Mouse (Mus musculus) myocyte (in vitro differentiated cells): ENCODE measurements at regions not wholly inside any gene's neighbourhood (a gene's known extent, or its start where the extent isn't known, plus 50 kb on each side); places are given as distances from the start of the nearest gene placed in this dataset.
A peak's percentile ranks its signal among the peaks of the same experiment; 100 is the strongest.

ENCODE experiments used
- H3K27me3 ChIP-seq: one replicate; pipeline ENCODE4 v1.6.1; 2011; ENCODE audit not compliant: control insufficient read depth, insufficient read depth, insufficient read length
- H3K36me3 ChIP-seq: one replicate; pipeline ENCODE4 v1.6.1; 2011; ENCODE audit not compliant: control insufficient read depth, insufficient read depth
- H3K4me2 ChIP-seq: one replicate; pipeline ENCODE4 v1.6.1; 2011; ENCODE audit warnings: low read depth, control low read depth
- H3K4me3 ChIP-seq: one replicate; pipeline ENCODE4 v1.5.1; 2011; ENCODE audit warnings: mild to moderate bottlenecking, control low read depth, moderate library complexity
- H3K79me2 ChIP-seq: one replicate; pipeline ENCODE4 v1.6.1; 2011; ENCODE audit not compliant: control insufficient read depth, insufficient read depth
- H3ac ChIP-seq: one replicate; pipeline ENCODE4 v1.6.1; 2011; ENCODE audit not compliant: control insufficient read depth, insufficient read length
- CEBPB ChIP-seq: IDR thresholded peaks from 2 replicates; pipeline ENCODE4 v1.6.1; 2011; ENCODE audit warnings: mild to moderate bottlenecking, moderate library complexity; ENCODE audit not compliant: poor library complexity, insufficient read depth, severe bottlenecking
- E2F4 ChIP-seq: IDR thresholded peaks from one replicate; pipeline ENCODE4 v1.6.1; 2011; ENCODE audit warnings: mild to moderate bottlenecking, control low read depth, moderate library complexity; ENCODE audit not compliant: insufficient read depth
- MYOD1 ChIP-seq, 3 experiments: IDR thresholded peaks; one replicate each; pipeline ENCODE4 v1.6.1; 2011; ENCODE audit warnings: control low read depth in 2 of 3, low read depth in 2 of 3, mild to moderate bottlenecking in 2 of 3, moderate library complexity in 1 of 3; ENCODE audit not compliant: insufficient read length in 2 of 3, control insufficient read depth in 1 of 3
- MYOG ChIP-seq, 3 experiments: IDR thresholded peaks; one replicate each; pipeline ENCODE4 v1.6.1; 2011; ENCODE audit warnings: control low read depth in 2 of 3, low read depth in 2 of 3, mild to moderate bottlenecking in 2 of 3; ENCODE audit not compliant: insufficient read length in 2 of 3, control insufficient read depth in 1 of 3, insufficient read depth in 1 of 3
- POLR2A ChIP-seq: IDR thresholded peaks from one replicate; pipeline ENCODE4 v1.6.1; 2011; ENCODE audit warnings: low read depth, mild to moderate bottlenecking, control low read depth, moderate library complexity; ENCODE audit not compliant: insufficient read length
- POLR2AphosphoS2 ChIP-seq: IDR thresholded peaks from one replicate; pipeline ENCODE4 v1.6.1; 2011; ENCODE audit warnings: low read depth, control low read depth; ENCODE audit not compliant: insufficient read length
- SRF ChIP-seq: IDR thresholded peaks from one replicate; pipeline ENCODE4 v1.6.1; 2011; ENCODE audit warnings: low read depth; ENCODE audit not compliant: control insufficient read depth, insufficient read length
- TCF12 ChIP-seq: IDR thresholded peaks from one replicate; pipeline ENCODE4 v1.6.1; 2011; ENCODE audit warnings: mild to moderate bottlenecking, control low read depth; ENCODE audit not compliant: poor library complexity, insufficient read depth, severe bottlenecking
- TCF3 ChIP-seq: IDR thresholded peaks from one replicate; pipeline ENCODE4 v1.6.1; 2011; ENCODE audit warnings: low read depth, control low read depth; ENCODE audit not compliant: insufficient read length
- USF1 ChIP-seq: IDR thresholded peaks from one replicate; pipeline ENCODE4 v1.6.1; 2011; ENCODE audit warnings: low read depth, mild to moderate bottlenecking, control low read depth, moderate library complexity

DNA sequence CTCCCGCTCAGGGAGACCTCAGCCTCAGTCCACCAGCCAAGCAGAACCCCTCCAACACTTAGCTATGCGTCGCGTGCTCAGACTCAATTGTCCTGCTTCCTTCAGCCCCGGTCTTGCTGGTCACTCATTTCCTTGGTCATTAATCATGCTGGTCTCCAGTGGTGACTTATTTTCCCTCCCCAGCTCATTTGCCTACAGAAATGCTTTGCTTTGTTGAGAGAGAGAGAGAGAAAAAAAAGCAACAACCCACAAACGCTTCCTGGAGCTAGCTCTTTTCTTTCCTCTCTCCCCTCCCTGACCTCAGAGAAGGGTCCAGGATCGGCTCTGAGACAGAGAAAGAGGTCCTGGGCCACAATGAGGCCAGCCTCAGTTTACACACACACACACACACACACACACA lies 102.5 kb upstream of the Unc5b start:
- Histone ChIP-seq H3K4me2 (peak overlapping the region; percentile 98), H3K36me3 (no peaks in the 10 kb centered on the region)

DNA sequence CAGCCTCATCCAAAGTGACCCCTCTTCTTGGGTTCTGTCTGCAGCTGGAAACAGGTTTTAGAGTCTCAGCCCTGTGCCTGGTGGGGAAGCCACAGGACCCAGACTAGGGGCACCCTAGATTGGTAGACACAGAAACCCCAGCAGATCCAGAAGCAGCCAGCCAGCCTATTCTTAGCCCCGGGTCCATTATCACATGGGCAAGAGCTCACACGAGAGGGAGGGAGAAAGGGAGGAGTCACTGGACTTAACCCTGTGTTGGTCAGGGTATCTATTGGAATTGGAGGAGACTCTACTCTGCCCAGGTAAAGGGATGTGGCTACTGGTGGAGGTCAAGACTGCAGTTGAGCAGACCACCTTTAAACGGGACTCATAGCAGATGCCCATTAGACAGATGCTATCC lies 101.5 kb upstream of the Unc5b start:
- no peaks in the 10 kb centered on the region for H3K27me3 ChIP-seq
- H3K4me2 ChIP-seq = peak overlapping the region; percentile 61
- no peaks in the 10 kb centered on the region for H3K36me3 ChIP-seq
- H3K79me2 ChIP-seq = no peaks in the 10 kb centered on the region
- H3K4me3 ChIP-seq = peak overlapping the region; percentile 34
- no peak overlapping the region for H3ac ChIP-seq
- peak; percentile 84 for TF ChIP-seq USF1
- TF ChIP-seq CEBPB = no peak
- peak; percentile 18 for TF ChIP-seq POLR2A
- TF ChIP-seq MYOG (IDR thresholded peaks at IDR 0.05; ENCODE audit: control insufficient read depth in 1 of 3, insufficient read depth in 1 of 3, insufficient read length in 2 of 3, low read depth in 2 of 3) = no peak
- no peak for TF ChIP-seq TCF12

More for the DNA sequence above, 102.5 kb upstream of the Unc5b start:
- H3K79me2 ChIP-seq = no peaks in the 10 kb centered on the region
- H3ac ChIP-seq = no peak overlapping the region
- TF ChIP-seq CEBPB (no peak), SRF (no peak), POLR2A (peak; percentile 47), POLR2AphosphoS2 (peak; percentile 47)
- H3K27me3 ChIP-seq = no peaks in the 10 kb centered on the region
- H3K4me3 ChIP-seq = peak overlapping the region; percentile 34

DNA sequence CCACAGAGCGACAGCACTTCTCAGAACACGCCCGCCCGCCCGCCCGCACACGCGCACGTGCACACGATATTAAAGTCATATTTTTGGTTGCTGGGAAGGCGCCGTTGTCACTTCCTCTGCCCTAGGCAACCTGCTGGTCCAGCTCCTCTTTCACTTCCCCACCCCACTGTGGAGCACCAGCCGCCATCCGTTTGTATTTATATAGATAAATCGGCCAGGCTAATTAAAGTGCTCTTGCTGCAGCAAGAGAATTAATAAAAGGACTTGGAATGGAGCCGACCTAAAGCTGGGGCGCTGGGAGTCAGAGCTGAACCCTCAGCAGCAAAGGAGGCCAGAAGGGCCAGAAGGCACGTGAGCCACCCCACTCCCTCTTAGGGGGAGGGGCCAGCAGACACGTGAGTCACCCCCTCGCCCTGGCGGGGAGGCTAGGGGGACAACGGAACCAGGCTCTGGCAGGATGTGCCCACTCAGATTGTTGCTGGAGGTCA lies 100.6 kb upstream of the Unc5b start:
- H3K4me2 ChIP-seq = peak overlapping the region; percentile 61
- H3K4me3 ChIP-seq = peak overlapping the region; percentile 34
- no peak overlapping the region for H3ac ChIP-seq
- H3K27me3 ChIP-seq = no peaks in the 10 kb centered on the region
- H3K36me3 ChIP-seq = no peaks in the 10 kb centered on the region
- TF ChIP-seq TCF12 = no peak
- no peak for TF ChIP-seq POLR2AphosphoS2
- peak; percentile 50 for TF ChIP-seq POLR2A
- no peaks in the 10 kb centered on the region for H3K79me2 ChIP-seq

DNA sequence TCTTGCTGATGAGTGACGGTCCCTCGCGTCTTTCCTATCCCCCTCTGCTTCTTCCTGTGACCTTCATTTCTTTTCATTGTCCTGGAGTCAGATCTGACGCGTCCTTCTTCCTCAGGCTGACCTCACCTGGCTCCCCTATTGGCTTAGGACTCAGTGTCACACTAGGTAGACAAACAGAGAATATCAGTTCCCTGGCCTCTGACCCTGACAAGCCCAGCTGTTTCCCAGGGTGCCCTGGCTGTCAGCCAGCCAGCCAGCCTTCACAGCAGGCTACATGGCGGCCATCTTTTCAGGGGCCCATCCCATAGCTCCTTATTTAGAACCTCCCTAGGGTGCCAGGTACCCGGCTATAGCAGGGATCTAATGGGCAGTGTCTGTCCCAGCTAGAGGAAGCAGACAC lies 97.3 kb upstream of the Unc5b start:
- TF ChIP-seq MYOG (IDR thresholded peaks at IDR 0.05; ENCODE audit: control insufficient read depth in 1 of 3, insufficient read depth in 1 of 3, insufficient read length in 2 of 3, low read depth in 2 of 3) = peak in 1 of 3 experiments; percentile 37
- TF ChIP-seq TCF3 = no peak
- TF ChIP-seq MYOD1 (IDR thresholded peaks at IDR 0.05; ENCODE audit: control insufficient read depth in 1 of 3, insufficient read length in 2 of 3, low read depth in 2 of 3) = peak in 1 of 3 experiments; percentile 15
- no peak overlapping the region for H3ac ChIP-seq
- no peaks in the 10 kb centered on the region for H3K79me2 ChIP-seq
- H3K27me3 ChIP-seq = peaks cover 3% of the 10 kb centered on the region
- no peak overlapping the region for H3K4me3 ChIP-seq
- no peaks in the 10 kb centered on the region for H3K36me3 ChIP-seq
- no peak overlapping the region for H3K4me2 ChIP-seq

DNA sequence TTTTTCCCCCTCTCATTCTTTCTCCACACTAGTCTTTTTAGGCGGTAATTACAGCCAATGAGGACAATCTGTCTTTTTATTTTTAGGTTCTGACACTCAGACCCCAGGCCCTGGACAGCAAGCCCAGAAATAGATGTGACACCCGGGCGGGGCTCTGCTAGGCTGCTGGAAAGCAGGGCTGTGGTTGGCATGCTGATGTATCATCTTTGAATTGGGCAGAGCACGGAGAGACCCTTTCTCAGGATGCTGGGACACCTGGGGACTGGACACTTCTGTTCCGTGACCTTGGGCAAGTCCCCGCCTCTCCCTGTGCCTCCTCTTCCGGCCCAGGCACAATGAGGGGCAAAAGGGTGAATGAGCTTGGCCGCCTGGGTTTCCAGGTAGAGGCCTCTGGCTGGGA lies 96.8 kb upstream of the Unc5b start:
- no peak overlapping the region for H3K4me3 ChIP-seq
- H3K79me2 ChIP-seq = no peaks in the 10 kb centered on the region
- H3K4me2 ChIP-seq = no peak overlapping the region
- H3K27me3 ChIP-seq = peaks cover 6% of the 10 kb centered on the region
- H3ac ChIP-seq = no peak overlapping the region
- TF ChIP-seq MYOD1 (IDR thresholded peaks at IDR 0.05; ENCODE audit: control insufficient read depth in 1 of 3, insufficient read length in 2 of 3, low read depth in 2 of 3) (no peak), TCF12 (no peak)
- no peaks in the 10 kb centered on the region for H3K36me3 ChIP-seq

DNA sequence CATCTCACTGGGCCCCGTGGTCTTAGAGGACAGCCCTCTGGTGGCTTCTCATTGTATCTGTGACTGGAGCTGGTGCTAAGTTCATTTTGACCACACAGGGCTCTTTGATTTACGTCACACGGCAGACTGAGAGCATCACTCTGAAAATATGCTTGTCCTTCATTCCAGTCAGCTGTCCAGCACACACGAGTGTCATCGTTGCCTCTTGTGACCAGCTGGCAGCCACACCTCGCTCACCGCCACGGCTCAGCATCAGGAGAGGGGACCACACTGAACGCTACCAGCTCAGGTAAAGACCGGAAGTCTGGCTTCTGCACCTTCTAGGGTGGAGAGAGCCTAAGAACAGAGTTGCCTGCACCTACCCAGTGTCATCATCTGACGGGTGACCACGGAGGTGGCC lies 95.3 kb upstream of the Unc5b start:
- no peak overlapping the region for H3ac ChIP-seq
- H3K4me2 ChIP-seq = no peak overlapping the region
- H3K4me3 ChIP-seq = no peak overlapping the region
- H3K27me3 ChIP-seq = peaks cover 6% of the 10 kb centered on the region
- no peaks in the 10 kb centered on the region for H3K79me2 ChIP-seq
- no peak for TF ChIP-seq TCF3
- TF ChIP-seq POLR2AphosphoS2 = no peak
- no peak for TF ChIP-seq TCF12
- no peak for TF ChIP-seq E2F4
- TF ChIP-seq MYOD1 (IDR thresholded peaks at IDR 0.05; ENCODE audit: control insufficient read depth in 1 of 3, insufficient read length in 2 of 3, low read depth in 2 of 3) = peak in 1 of 3 experiments; percentile 77
- TF ChIP-seq MYOG (IDR thresholded peaks at IDR 0.05; ENCODE audit: control insufficient read depth in 1 of 3, insufficient read depth in 1 of 3, insufficient read length in 2 of 3, low read depth in 2 of 3) = peak in 2 of 3 experiments; percentile 22 to 79
- no peak for TF ChIP-seq USF1
- no peaks in the 10 kb centered on the region for H3K36me3 ChIP-seq
